Mouse (Mus musculus): Measurements from ENCODE around the gene Ccdc63.

Ccdc63 gene

GRCm38 (mm10) chr5:122080930-122081329, 59.7 kb downstream of the Ccdc63 start:
- no peak for DNase-seq

- DNase-seq: no peak
These were observed 60.8 kb downstream of the Ccdc63 start for GRCm38 (mm10) chr5:122079796-122080195.

- no peak for DNase-seq
These were observed 63.4 kb downstream of the Ccdc63 start for GRCm38 (mm10) chr5:122077244-122077643.

GRCm38 (mm10) chr5:122075736-122076135, 64.9 kb downstream of the Ccdc63 start:
- DNase-seq: no peak

- DNase-seq: no peak
These were observed 68.6 kb downstream of the Ccdc63 start for GRCm38 (mm10) chr5:122071997-122072396.

- peak; percentile 30 for DNase-seq
These were observed 69.4 kb downstream of the Ccdc63 start for GRCm38 (mm10) chr5:122070963-122071800.

GRCm38 (mm10) chr5:122068563-122068962, 72.1 kb downstream of the Ccdc63 start:
- DNase-seq: no peak

- DNase-seq: no peak
These were observed 77.3 kb downstream of the Ccdc63 start for GRCm38 (mm10) chr5:122063204-122063933.

GRCm38 (mm10) chr5:122062479-122062878, 78.1 kb downstream of the Ccdc63 start:
- no peak for DNase-seq

GRCm38 (mm10) chr5:122060767-122061333, 79.8 kb downstream of the Ccdc63 start:
- DNase-seq: no peak

- DNase-seq: peak; percentile 75
These were observed 81.3 kb downstream of the Ccdc63 start for GRCm38 (mm10) chr5:122059060-122060017.

All from kidney, postnatal 14 days (tissue).